Mouse (Mus musculus): ENCODE data around the gene Nek5.
A peak's percentile ranks its signal among the peaks of the same experiment; 100 is the strongest.

DNA sequence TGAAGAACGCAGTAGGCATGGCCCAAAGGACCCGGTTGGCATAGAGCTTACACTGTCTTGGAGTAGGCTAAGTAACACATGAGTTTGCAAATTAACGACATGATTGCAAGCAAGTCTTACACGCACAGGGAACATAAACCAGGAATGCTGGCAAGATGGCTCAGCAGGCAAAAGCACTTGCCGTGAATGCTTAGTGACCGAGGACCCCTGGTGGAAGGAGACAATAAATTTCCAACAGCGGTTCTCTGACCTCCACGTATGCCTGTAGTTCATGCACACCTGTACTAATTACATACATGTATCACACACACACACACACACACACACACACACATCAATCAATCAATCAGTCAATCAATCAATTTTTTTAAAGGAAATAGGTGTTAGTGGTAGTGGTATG is 33.3 kb downstream of the Nek5 start:
- TF ChIP-seq POLR2A (IDR thresholded peaks at IDR 0.05; ENCODE audit: borderline replicate concordance, extremely low read depth, insufficient read depth, insufficient read length, poor library complexity, severe bottlenecking) (no peak), CTCF (IDR thresholded peaks at IDR 0.05; ENCODE audit: borderline replicate concordance, extremely low read depth, insufficient read depth, insufficient read length) (peak; percentile 50; the same call in 1 of the 2 replicates)
